Mouse (Mus musculus) stomach, postnatal 0 days (tissue): ENCODE measurements around the gene Cpeb4.

ENCODE experiments used
- CTCF ChIP-seq: IDR thresholded peaks from 2 replicates; pipeline ENCODE4 v1.5.1; 2016; ENCODE audit warnings: antibody characterized with exemption, low read depth, mild to moderate bottlenecking, moderate library complexity
- EP300 ChIP-seq: optimal IDR thresholded peaks from 2 replicates; pipeline ENCODE3; 2016; ENCODE audit warnings: antibody characterized with exemption

DNA sequence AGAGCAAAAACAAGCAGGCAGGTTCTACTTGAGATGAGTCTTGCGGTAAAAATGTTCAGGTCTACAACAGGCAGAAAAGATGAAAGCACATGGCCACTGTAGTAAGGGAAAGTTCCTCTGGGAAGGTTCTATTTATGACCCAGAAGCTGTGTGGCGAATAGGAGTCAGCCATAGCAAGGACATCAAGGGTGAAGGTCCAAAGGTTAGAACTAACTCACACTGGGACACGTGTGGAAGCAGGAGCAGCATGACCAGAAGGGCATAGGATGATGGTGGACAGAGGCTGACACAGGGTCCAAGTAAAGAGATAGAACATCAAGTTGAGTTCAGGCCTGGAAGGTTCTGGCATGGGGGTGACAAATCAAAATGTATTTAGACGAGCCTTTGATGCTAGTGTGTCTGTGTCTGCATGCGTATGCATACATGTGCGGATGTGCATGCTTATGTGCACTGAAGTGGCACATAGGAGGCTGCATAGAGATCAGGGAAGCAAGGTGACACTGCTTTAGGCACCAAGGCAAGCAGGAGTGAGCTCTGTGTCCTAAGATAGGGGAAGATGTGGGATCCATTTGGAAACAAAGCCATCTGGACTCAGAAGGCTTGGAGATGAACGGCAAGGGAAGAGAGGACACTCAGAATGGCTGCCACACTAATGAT, 28.7 kb upstream of the Cpeb4 start:
- TF ChIP-seq CTCF (no peak), EP300 (no peak)
